Mouse (Mus musculus) bone marrow, adult 2 months (tissue): ENCODE results near the gene Lcn12.

Source experiments
- CTCF ChIP-seq: fragments of 200-500 bp; IDR thresholded peaks from 2 replicates; pipeline ENCODE4 v1.5.1; 2011; ENCODE audit warnings: low read length, control low read depth; ENCODE audit not compliant: control insufficient read depth, insufficient read depth
- POLR2A ChIP-seq: fragments of 200-500 bp; IDR thresholded peaks from 2 replicates; pipeline ENCODE4 v1.6.1; 2011; ENCODE audit warnings: low read depth, mild to moderate bottlenecking, control low read depth, low read length, borderline replicate concordance; ENCODE audit not compliant: control insufficient read depth

DNA sequence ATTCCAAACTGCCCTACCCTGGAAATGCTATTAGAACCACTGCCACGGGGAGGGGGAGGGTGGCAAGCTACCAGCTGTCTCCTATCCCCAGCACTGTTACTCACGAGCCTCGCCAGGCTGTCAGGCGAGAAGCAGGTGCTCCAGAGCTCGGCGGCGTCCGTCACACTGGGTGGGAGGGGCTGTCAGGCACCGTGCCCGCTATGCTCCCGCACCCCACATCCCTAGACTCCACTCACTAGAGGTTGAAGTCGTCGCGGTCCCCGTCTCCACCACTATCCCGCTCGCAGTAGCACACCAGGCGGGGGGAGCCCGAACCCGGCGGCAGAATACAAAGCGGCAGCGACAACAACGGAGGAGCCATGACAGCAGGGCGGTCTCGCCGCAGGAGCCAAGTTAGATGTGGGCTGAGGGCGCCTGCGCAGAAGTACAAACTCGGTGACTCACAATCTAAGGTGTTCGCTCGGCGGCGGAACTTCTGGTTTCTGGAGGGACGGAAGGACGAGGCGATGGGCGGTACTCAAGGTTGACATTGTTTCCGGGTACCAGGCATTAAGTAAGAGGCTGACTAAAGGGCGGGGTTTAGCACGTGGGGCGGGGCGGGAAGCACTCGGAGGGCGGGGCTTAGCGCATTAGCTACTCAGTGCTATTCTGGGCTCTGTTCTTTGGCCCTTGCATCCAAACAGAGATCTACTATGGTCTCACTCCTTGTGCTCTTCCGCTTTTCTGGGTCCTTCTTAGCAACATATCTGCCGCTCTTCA is 33.0 kb downstream of the Lcn12 start, which contains the start of gene Paxx:
- TF ChIP-seq POLR2A (peak; percentile 77), CTCF (no peak)
